Mouse (Mus musculus) bone marrow macrophage, adult 2 months (primary cell): ENCODE measurements around the gene Tns3.

Experiments used
- CTCF ChIP-seq: IDR thresholded peaks from 2 replicates; pipeline ENCODE4 v1.5.1; 2012; ENCODE audit warnings: low read depth, mild to moderate bottlenecking, low read length, moderate library complexity
- POLR2A ChIP-seq: IDR thresholded peaks from 2 replicates; pipeline ENCODE4 v1.6.1; 2012; ENCODE audit warnings: mild to moderate bottlenecking, low read depth, low read length, borderline replicate concordance

DNA sequence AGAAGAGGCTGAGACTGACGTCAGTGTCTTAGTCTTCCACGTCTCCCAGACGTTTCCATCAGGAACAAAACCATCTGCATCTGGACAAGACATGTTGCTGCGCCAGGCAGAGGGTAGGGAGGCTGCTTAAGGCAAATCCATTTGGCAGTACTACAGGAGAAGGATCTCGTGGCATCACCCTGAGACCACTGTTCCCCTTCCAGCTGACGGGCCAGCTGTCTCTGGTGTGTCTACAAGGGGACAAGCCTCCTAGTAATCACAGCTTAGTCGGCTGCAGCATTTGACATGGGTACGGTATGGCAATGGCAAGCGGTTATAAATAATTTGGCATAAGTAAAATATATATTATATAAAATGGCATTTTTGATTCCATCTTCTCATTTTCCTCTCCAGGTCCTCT lies 230.9 kb downstream of the Tns3 start:
- TF ChIP-seq CTCF (no peak), POLR2A (no peak)
